Mouse (Mus musculus) adrenal gland, postnatal 36 days (tissue): ENCODE data around the gene Hs3st1. TPM values are rescaled to one million over a fixed set of nuclear protein-coding genes. Genes with fewer than 3 reads are reported as not detected.

Experiments used
- DNase-seq, 2 experiments: peaks; one replicate each; pipeline ENCODE4 v3.0.0; 2021; ENCODE audit warnings: mixed read lengths in 1 of 2
- total RNA-seq, 2 experiments: library from RNA; stranded (reverse); gene quantifications; 2 replicates each; pipeline ENCODE4 v1.2.3; 2021

Hs3st1 gene
- total RNA-seq, 2 experiments from 2014 or later, result 19.4 to 29.0 TPM

DNA sequence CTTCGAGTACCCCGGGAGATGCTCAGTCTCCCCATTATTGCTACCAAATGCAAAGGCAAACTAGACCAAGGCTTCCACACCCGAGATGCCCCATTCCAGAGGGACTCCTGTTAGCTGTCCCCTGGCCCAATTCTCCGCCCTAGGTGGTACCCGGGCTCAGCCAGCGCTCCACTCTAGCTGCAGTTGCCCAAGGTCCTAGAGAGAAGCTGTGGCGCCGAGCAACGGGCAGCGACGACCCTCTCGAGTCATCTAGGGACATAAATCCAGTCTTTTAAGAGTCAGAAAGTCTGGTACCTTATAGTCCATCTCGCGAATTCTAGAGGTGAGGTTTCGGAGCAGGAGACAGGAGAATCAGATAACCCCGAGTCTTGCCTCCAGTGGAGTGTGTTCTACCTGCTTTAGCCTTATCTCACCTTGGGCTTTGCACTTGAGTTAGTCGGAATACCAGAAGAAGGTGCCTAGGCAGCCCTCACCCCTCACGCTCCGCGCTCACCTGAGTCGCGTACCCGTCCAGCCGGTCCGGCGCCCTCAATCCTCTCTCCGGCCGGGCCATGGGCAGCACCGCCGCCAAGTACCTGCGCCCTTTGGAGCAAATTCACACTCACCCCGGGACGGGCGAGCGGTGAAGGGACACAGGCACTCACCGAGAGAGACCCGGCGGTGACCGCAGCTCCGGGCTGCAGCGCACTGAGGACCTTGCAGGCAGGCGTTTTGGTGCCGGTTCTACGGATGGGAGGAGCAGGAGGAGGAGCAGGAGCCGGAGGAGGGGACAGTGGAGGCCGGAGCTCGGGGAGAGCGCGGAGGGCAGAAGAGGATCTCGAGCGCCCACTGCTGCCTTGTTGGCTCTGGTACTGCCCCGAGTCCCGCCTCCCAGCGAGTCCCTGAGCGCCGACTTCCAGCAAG, 111.1 kb downstream of the Hs3st1 start:
- peak; percentile 96 for DNase-seq

DNA sequence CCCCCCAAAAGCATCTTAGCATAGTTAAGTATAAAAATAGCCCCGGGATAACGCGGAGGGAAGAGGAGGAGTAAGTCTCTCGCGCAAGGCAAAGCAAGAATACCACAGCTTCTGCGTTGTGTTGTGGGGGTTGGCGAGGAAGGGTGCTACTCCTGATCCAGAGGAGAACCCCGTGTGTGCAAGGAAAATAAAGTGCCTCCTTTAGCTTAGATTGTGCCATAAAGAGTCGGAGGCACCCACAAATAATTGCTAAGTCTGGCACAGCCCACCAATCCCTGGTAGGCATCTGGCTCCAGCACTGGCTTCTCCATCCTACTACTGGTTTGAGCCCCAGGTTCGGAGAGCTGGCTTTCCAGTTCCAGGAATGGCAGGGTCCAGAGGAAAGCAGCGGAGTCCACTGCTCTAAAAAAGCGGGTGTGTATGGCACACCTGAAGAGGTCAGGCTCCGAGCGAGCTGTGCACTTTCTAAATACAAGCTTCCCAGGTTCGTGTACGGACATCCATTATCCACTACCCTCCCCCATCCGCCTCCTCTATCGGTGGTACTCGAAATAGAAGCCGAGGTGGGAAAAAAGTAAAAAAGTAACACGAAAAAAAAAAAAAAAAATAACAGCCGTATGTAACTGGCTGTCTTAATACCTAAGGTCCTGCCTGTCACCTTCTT, 111.9 kb downstream of the Hs3st1 start:
- peak in 1 of 2 experiments; percentile 21 for DNase-seq

DNA sequence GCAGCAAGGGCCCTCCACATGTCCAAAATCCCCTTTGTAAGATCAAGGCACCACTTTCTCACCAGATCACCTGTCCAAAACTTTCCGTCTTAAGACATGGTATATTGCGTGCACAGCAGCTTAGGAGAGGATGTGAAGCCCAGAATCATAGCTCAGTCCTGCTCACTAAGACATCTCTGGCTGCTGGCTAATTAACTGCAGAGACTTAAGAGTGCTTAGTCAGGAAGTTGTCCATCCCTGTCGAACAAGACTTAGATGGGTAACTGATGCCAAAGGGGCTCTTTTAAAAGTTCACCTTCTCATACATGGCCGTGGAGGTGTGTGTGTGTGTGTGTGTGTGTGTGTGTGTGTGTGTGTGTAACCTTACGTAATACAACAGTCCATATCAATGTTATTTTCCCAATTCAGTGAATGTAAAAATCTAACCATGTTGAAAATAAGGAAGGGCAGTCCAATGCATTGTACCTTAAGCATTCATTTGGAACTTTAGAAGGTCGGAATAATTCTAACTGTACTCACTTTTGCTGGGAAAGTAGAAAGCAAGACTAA, 113.0 kb downstream of the Hs3st1 start:
- no peak for DNase-seq

DNA sequence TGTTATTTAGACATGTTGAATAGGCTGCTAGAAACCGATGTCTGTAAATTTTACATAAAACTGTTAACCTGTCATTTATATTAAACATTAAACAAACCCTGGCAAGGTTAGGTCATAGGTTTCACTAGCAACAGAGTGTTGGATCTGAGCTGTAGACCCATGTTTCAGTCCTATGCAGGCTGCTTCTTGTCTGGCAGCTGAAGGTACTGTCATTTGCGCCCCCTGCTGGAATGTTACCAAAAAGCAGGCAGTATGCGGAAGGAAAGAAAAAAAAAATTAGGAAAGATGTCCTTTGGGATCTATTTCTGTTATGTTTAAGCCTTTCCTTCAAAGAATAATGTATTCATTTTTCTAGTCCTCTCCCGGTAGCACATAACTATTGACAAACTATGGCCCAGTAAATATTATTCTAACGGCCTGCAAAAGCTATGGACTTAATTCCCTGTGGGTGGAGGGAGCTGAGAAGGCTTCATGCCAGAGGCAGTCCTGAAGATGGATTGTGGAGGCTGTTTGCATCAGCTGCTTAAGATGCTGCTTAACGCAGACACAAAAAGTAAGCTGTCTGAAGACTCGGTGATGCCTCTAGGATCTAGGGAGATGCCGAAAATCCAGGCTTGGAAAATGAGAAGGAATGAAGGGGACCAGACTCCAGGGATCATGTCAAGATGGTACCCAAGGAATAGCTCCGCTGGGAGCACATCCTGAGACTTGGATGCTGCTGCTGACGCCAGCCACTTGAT, 115.7 kb downstream of the Hs3st1 start:
- peak; percentile 76 to 81 for DNase-seq

DNA sequence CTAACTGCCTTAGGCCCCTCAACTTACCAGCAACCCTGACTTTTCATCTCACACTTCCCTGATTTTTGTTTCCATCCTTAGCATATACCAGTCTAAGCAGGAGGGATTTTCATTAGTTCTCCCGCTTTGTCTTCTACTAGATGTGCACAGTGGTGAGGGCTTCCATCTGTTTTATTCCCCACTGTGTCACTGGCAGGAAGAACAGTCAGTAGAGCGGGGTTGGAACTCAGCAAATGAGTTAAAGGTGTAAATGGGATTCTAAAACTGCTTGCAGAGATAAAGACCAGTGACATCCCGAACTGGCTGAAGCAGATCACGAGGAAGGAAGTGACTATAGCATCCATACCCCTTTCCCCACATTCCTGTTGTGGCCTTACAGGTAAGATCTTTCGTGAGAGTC, 116.3 kb downstream of the Hs3st1 start:
- DNase-seq, result no peak

DNA sequence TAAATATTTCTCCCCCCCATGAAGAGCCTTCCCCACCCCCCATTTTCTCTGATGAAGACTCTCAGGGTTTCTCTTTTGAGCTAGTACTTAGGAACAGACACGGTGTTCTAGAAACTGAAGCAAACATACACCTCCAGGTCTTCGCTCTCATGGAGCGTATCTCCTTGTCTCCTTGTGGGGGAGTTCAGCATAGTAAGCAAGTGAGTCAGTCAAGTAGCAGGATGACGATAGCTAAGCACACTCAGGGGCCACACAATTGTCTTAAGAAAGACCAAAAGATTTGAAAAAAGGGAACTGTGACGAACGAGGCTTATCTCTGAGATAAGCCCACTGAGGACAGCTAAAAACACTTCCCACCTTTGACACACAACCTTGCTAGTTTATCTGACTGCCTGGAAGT, 117.4 kb downstream of the Hs3st1 start:
- no peak for DNase-seq

DNA sequence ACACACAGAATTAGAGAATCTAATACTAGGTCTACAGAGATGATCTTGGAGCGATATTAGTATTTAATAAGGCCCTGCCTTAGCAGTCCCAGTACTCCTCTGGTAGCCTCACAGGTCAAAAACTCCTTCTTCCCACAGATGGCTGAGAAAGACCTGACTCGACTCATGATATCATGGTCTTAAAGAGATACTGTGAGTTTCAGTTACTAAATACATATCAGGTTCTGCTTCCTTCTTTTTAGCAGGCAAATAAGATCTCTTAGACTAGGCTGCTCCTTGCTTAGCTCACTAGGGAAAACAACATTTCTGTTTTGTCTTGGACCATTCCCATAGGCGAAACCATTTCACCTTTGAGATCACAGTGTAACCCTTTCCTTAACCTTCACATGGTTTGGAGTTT, 119.2 kb downstream of the Hs3st1 start:
- no peak for DNase-seq

DNA sequence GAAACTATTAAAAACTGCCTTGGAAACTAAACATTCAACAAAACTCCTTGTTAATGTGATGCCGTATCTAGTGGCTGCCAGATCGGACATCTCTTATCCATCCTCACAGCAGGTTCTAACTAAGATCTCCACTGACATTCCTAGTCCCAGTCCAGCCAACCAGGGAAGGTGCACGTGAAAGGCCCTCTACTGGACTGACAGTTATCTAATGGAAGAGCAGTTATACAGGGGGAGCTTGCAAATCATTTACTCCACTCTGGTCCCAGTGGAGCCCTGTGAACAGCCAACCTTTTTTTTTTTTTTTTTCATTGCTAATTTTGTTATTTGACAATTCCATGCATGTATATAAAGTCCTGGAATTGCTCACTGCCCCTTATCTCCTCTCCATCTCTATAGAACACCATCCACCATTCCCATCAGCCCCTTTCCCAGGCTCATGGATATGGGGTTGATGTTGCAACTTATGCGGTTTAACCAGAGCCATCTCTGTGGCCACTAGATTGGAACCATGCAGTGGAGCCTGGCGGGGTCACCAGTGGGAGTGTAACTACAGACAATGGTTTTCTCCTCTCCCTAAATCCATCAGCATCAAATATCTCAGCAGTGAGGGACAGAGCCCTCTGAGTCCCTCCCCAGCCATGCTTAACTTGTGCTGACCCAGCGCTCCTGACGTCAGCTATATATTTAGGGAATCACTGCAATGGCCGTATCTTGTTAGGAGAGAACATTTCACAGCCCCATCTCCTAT, 120.8 kb downstream of the Hs3st1 start:
- DNase-seq, result no peak

DNA sequence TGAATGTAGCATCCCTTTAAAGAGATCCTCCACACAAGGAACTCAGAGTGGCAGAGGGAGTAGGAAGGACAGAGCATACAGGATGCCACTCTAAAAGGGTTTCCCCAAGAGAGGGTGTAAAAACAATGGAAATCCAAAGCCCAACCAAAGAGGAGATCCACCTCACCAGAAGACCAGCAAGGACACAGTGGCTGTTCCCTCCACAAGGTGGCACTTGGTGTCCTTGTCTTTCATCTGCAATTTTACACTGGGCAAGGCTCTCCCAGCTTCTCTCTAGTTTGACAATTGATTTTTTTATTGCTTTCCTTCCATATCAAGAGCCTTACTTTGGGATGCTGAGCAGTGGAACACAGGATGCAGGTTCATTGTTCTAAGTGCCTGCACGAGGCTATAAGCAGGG, 122.1 kb downstream of the Hs3st1 start:
- no peak for DNase-seq

DNA sequence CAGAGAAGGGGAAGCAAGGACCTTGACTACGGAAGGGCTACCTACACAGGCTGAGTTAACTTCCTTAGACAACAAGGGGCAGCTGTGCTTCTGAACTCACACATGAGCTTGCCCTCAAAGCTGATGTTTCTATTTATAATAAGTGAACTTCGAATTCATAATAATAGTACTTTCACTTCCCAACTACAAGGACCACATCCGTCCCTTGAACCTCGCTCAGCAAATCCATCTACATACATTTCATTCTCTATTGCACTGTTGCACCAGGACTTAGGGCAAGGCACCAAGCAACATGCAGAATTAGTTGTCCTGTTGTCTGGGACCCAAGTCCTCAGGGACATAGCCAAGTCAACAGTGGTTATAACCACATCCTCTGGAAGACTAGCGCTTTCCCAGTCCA, 124.4 kb downstream of the Hs3st1 start:
- no peak for DNase-seq

DNA sequence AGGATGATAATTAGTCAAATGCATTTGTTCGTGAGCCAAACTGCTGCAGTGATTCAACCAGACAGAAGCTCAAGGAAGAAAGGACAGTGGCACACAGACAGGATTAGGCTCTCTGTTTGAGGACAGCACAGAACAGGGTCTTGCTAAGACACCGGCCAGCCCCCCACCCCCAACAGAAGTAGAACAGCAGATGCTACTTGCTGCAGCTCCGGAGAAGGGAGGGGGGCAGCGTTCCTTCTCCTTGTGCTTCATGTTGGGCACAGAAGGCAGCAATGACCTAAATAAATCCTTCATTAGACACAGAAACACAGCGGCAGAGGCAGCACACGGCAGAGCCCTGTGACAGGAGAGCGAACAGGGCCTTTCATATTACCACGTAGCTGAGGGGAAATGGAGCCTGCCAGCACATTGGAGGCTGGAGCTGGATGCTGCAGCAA, 130.2 kb downstream of the Hs3st1 start:
- DNase-seq, result no peak

DNA sequence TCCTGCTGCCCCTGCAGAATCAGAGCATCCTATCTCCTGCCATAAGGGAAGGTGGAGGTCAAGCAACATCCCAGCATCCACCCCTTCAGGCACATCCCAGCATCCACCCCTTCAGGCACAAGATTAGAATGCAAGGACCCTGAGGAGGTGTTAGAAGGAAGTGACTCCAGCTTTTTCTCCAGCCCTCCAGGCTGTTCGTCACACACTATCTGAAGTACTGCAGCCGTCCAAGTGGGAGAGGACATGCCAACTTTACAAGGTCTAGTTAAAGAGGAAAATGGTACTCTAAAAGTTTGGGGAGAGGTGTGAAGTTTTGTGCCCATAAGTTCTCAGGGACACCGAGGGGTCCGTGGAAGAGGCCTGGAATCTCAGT, 131.1 kb downstream of the Hs3st1 start:
- no peak for DNase-seq

DNA sequence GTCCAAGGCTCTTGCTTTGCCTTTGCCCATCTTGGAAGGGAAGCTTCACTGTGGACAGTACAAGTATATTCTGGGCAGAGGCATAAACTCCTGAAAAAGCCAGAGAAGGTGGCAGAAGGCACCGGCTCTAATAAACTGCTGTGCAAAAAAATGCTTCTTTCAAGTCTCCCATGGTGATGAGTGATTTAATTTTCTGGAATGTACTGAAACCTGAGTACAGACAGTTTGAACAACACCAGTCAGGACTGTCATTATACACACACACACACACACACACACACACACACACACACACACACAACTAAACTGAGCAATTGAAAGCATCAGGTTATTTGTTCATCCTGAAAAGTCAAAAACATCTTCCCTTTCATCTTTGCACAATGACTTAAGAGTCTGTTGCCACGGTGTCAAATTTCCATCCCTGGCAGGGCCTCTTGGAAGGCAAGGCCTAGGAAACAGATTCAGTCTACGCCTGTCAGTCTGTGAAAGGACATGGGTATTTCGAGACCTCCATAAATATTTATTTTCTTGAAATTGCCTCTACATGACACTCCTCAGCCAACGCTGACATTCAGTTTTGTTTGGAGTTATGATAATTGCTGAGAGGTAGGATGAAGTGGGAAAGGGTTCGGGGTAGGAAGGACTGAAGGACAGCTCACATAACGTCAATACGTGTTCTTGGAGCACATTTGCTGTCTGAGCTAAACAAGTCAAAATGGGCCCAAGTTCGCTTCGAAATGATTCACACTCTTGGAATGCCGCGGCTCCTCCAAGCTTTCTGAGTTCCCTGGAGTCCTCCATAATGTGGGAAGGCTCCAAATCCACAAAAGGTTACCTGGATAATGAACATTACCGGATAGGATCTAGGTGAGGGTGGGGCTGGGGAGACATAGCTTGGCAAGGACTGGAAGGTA, 131.7 kb downstream of the Hs3st1 start:
- DNase-seq, result no peak

DNA sequence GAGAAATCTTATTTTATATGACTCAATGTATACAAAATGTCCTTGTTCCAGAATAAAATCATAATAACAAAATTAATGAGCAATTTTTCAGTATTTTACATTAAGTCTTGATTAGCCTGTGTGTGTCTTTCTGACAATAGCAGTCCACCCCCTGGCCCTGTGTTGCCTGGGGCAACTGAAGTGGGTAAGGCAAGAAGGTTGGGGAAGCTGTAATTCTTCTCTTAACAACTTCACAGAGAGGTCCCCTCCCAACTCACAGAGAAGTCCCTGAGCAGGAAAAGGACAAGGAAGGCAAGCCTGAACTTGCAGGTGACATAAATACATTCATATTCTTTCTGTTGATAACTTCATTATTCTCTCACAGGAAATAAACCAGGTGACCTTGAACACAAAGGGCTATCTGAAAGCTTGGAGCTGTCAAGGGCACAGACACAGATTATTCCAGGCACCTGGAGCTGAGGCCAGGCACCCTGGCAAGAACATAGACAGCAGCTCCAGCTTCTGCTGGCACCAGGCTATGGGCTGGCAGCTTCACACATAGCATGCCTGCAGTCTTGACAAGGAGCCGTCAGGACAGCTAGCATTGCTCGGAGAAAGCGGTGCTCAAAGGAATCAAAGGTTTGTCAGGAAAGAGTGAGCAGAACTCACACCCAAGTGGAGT, 134.9 kb downstream of the Hs3st1 start:
- peak; percentile 24 to 35 for DNase-seq

DNA sequence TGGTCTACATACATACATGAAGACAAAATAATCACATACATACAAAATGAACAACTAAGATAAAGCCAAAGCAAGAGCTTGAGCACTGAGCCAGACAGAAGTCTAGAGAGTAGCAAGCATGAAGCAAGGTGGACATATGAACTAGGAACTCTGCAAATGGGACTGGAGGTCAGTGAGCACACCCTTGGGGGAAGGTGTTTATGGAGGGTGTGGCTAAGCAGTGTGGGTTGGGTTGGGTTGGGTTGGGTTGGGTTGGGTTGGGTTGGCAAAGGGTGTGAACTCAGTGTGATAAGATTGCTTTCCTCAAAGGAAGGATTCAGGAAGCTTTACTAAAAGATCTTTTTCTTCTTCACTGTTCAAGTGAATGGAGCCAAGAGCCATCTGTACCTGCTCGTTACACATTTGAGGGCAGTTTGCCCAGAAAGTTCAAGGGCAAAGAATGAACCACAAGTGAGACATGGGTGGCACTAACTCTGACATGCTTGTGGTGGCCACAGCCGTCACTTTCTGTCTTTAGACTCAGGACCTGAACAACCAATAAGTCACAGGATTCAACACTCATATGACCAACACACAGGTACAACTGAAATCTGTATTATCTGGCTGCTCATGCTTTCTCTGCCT, 137.8 kb downstream of the Hs3st1 start:
- DNase-seq, result peak; percentile 30 to 39

DNA sequence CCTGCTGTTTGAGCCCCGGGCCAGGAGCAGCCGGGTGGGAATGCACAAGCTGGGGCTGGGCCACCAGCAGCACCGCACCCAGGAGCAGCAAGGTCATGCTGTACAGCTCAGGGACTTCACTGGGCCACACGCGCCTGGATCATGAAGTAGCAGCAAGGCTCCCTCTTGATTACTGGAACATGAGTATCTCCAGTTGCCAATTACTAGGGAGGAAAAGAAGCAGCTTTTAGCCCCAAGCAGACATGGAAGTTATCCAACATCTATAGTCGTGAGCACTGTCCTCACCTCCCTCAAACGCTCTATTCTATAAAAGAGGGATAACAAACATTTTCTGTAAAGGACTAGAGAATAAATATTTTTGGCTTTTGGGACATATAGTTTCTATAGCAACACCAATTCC, 140.1 kb downstream of the Hs3st1 start:
- DNase-seq, result no peak

DNA sequence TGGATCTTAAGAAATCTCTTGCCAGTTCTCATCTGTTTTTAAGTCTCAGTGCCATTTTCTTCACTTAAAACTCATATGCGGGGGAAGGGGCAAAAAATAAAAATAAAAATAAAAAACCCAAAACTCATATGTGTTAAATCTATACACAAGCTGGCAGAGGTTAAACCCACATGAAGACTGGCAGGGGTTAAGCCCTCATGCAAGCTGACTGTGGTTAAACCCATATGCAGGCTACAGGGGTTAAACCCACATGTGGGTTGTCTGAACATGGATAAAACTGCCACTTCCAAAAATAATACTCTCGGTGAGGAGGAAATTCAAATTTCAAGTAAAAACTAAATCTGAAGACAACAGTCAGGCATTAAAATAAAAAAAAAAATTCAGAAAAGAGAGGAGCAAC, 141.7 kb downstream of the Hs3st1 start:
- no peak for DNase-seq

DNA sequence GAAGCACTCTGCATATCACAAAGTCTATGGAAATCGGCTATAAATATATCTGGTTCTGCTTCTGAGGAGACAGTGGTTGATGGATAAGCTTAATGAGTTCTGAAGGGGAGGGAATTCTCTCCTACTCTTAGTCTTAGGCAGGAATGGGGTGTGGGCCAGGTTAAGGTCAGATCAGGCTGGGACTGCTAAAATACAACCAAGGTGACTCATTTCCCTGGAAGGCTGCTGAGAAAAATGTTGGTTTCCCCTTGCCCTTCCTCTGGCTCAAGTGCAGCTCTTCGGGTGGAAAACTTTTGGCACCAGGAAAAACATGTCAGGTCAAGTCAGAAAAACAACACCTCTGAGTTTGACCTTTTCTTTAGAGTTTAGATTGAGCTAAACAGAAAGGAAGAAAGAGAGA, 143.0 kb downstream of the Hs3st1 start:
- DNase-seq, result peak; percentile 51 to 55

DNA sequence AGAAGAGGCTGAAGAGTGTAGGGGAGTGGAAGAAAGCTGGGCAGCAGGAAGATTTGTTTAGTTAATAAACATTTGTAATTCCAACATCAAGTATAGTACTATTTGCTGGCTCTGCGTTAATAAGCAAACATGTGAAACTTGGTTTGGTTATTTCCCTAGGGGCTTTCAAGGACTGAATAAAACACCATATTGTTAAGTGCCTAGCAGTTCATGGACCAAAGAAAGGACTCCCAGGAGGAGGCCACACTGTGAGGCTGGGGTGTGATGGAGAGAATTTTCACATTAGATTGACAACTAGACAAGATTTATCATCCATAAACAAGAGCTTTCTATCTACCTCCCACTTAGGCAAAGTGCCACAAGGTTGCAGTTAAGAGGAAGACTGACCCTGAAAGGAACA, 147.0 kb downstream of the Hs3st1 start:
- no peak for DNase-seq

DNA sequence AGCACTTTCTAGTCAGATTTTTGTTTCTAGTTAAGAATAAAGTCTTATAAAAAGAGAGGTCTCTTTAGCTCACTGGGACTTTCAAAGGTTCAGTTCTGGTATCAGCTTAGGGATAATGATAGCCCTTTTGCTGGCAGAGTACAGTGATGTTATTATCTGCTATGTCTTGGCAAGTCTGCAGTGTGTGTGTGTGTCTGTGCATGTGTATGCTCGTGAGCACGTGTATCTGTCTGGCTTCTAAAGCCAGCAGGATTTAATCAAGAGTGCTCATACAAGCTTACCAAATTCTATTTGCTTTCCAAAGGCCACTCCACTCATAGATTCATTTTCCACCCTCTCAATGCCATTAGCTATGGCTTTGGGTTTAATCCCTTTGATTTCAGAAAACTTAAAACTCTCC, 160.5 kb downstream of the Hs3st1 start:
- DNase-seq, result no peak
